Mouse (Mus musculus) liver, adult 2 months (tissue): ENCODE data around the gene Usp6nl. TPM values are rescaled to one million over a fixed set of nuclear protein-coding genes. Genes with fewer than 3 reads are reported as not detected.

ENCODE experiments used
- DNase-seq: peaks from one replicate; pipeline ENCODE4 v3.0.0-alpha.2; 2011; ENCODE audit warnings: low read depth, low spot score; ENCODE audit errors: extremely low read depth
- H3K27ac ChIP-seq: fragments of 200-500 bp; replicated peaks from 2 replicates; pipeline ENCODE4 v1.5.1; 2012; ENCODE audit warnings: low read depth, mild to moderate bottlenecking, control low read depth, inconsistent platforms, low read length; ENCODE audit not compliant: insufficient read depth
- H3K27me3 ChIP-seq: fragments of 200-500 bp; 2 replicates; pipeline ENCODE4 v1.6.1; 2012; ENCODE audit warnings: mild to moderate bottlenecking, moderate library complexity, low read length, inconsistent platforms; ENCODE audit not compliant: control insufficient read depth, insufficient read depth
- H3K36me3 ChIP-seq: fragments of 200-500 bp; 2 replicates; pipeline ENCODE4 v1.6.1; 2012; ENCODE audit warnings: low read length, inconsistent platforms; ENCODE audit not compliant: control insufficient read depth, insufficient read depth
- H3K4me1 ChIP-seq: fragments of 200-500 bp; 2 replicates; pipeline ENCODE4 v1.6.1; 2011; ENCODE audit warnings: low read length; ENCODE audit not compliant: control insufficient read depth, insufficient read depth
- H3K4me3 ChIP-seq: fragments of 200-500 bp; 2 replicates; pipeline ENCODE4 v1.5.1; 2011; ENCODE audit warnings: low read depth, mild to moderate bottlenecking, control low read depth, low read length, moderate library complexity; ENCODE audit not compliant: insufficient read depth
- H3K79me2 ChIP-seq: fragments of 200-500 bp; 2 replicates; pipeline ENCODE4 v1.6.1; 2012; ENCODE audit warnings: inconsistent platforms, mild to moderate bottlenecking, low read length, moderate library complexity; ENCODE audit not compliant: control insufficient read depth, insufficient read depth
- H3K9ac ChIP-seq: fragments of 200-500 bp; 2 replicates; pipeline ENCODE4 v1.6.1; 2012; ENCODE audit warnings: low read depth, mild to moderate bottlenecking, control low read depth, inconsistent platforms, low read length
- CTCF ChIP-seq: fragments of 200-500 bp; IDR thresholded peaks from 2 replicates; pipeline ENCODE4 v1.5.1; 2011; ENCODE audit warnings: low read depth, low read length, control low read depth
- POLR2A ChIP-seq: fragments of 200-500 bp; IDR thresholded peaks from 2 replicates; pipeline ENCODE4 v1.6.1; 2011; ENCODE audit warnings: low read length, control low read depth; ENCODE audit not compliant: insufficient read depth; ENCODE audit errors: extremely low read depth
- whole genome bisulfite sequencing: fragments of 180-500 bp; shearing (Covaris S2); methylation state at CpG from one replicate; pipeline ENCODE4 v1.1.7; 2018; 5-methylcytosine and 5-hydroxymethylcytosine counted together
- polyA plus RNA-seq: library from polyadenylated mRNA; depleted of rRNA; stranded (reverse); fragments of >200 nt; gene quantifications from 2 replicates; pipeline ENCODE4 v1.2.3, GENCODE M21; 2012; rRNA removed
- total RNA-seq: library from RNA; depleted of rRNA; stranded (reverse); fragments of >200 nt; gene quantifications from 2 replicates; pipeline ENCODE4 v1.2.3, GENCODE M21; 2014; rRNA removed

Usp6nl gene
- total RNA-seq (7.6 and 7.7 TPM in 2 replicates), polyA plus RNA-seq (7.6 and 7.9 TPM in 2 replicates)

GRCm38 (mm10) chr2:6322376-6322901 is at the start of gene Usp6nl:
Gene Usp6nl (plus strand): TSS chr2:6322667.
- H3K4me1 ChIP-seq: peaks cover 3% of the 10 kb centered on the region
- peak; percentile 63 for DNase-seq
- H3K79me2 ChIP-seq: peaks cover 10% of the 10 kb centered on the region; the same call in 1 of the 2 replicates
- under 1% methylated on average over 75 of the region's 75 CpGs for WGBS
- peak within 1 kb of the TSS; percentile 93 for H3K9ac ChIP-seq
- no peaks in the 10 kb centered on the region for H3K36me3 ChIP-seq
- peak within 1 kb of the TSS; percentile 88 for H3K27ac ChIP-seq
- H3K27me3 ChIP-seq: no peaks in the 10 kb centered on the region
- H3K4me3 ChIP-seq: peak within 1 kb of the TSS; percentile 70
- TF ChIP-seq POLR2A: 0 out of 2 replicates have a peak, but pooled peaks have one; percentile 43
- no peak for TF ChIP-seq CTCF

GRCm38 (mm10) chr2:6273392-6273845 is 49.0 kb upstream of the Usp6nl start:
- Histone ChIP-seq H3K9ac (no peak overlapping the region; the same call in 1 of the 2 replicates), H3K36me3 (no peaks in the 10 kb centered on the region), H3K27me3 (no peaks in the 10 kb centered on the region), H3K4me3 (no peak overlapping the region), H3K27ac (no peak overlapping the region), H3K4me1 (no peaks in the 10 kb centered on the region), H3K79me2 (no peaks in the 10 kb centered on the region)
- WGBS: 65% methylated on average over 10 of the region's 10 CpGs
- TF ChIP-seq POLR2A (no peak), CTCF (no peak)
- no peak for DNase-seq

GRCm38 (mm10) chr2:6278813-6279530 is 43.5 kb upstream of the Usp6nl start:
- Histone ChIP-seq H3K27ac (no peak overlapping the region), H3K79me2 (no peaks in the 10 kb centered on the region), H3K9ac (no peak overlapping the region), H3K36me3 (no peaks in the 10 kb centered on the region), H3K4me3 (no peak overlapping the region), H3K4me1 (no peaks in the 10 kb centered on the region), H3K27me3 (no peaks in the 10 kb centered on the region)
- TF ChIP-seq CTCF (no peak), POLR2A (no peak)
- WGBS: 90% methylated on average over 10 of the region's 10 CpGs
- no peak for DNase-seq

GRCm38 (mm10) chr2:6279614-6280301 is 42.7 kb upstream of the Usp6nl start:
- Histone ChIP-seq H3K4me3 (no peak overlapping the region), H3K9ac (no peak overlapping the region), H3K79me2 (no peaks in the 10 kb centered on the region), H3K36me3 (no peaks in the 10 kb centered on the region), H3K4me1 (no peaks in the 10 kb centered on the region), H3K27me3 (no peaks in the 10 kb centered on the region), H3K27ac (no peak overlapping the region)
- 81% methylated on average over 10 of the region's 10 CpGs for WGBS
- no peak for TF ChIP-seq POLR2A
- no peak for TF ChIP-seq CTCF
- no peak for DNase-seq

GRCm38 (mm10) chr2:6283569-6283968 is 38.9 kb upstream of the Usp6nl start:
- DNase-seq: no peak
- 94% methylated on average over 2 of the region's 2 CpGs for WGBS
- TF ChIP-seq POLR2A: no peak
- no peak for TF ChIP-seq CTCF
- Histone ChIP-seq H3K27me3 (no peaks in the 10 kb centered on the region), H3K4me3 (no peak overlapping the region), H3K4me1 (no peaks in the 10 kb centered on the region), H3K36me3 (no peaks in the 10 kb centered on the region), H3K27ac (no peak overlapping the region), H3K79me2 (no peaks in the 10 kb centered on the region), H3K9ac (no peak overlapping the region)
